Mouse (Mus musculus): Measurements from ENCODE around the gene Olfr1100.

The Olfr1100 gene

GRCm38 (mm10) chr2:86979854-86980253, at the start of gene Olfr1100:
Gene Olfr1100, minus strand, starts transcription at chr2:86979954.
- DNase-seq (ENCODE audit: low read depth), result no peak

DNA sequence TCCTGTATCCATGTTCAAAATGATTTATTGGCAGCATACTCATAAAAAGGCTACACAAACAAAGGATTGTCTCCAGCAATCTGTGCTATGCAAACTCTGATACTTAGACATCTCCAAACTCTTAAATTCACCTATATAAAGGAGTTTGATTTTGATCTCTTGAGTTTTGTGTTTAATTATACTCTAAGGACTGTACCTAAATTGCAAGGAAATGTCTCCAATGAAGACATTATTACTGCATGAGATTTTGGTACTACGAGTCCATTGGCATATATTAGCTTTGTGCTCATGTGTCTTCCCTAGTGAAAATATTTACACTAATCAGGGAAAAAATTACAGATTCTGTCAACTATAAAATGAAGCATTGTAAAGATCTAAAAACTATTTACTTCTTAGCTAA, 47.2 kb upstream of the Olfr1100 start, which contains the start of gene Olfr1104:
TSS of gene Olfr1104 (minus strand) at position 101 of the 400 bp plus-strand sequence.
- no peak for DNase-seq (ENCODE audit: low read depth)

- DNase-seq (ENCODE audit: low read depth), result no peak
These were observed 18.3 kb upstream of the Olfr1100 start, which contains the start of gene Olfr1102 for GRCm38 (mm10) chr2:86998098-86998497. Gene Olfr1102, plus strand, starts transcription at chr2:86998398.

DNA sequence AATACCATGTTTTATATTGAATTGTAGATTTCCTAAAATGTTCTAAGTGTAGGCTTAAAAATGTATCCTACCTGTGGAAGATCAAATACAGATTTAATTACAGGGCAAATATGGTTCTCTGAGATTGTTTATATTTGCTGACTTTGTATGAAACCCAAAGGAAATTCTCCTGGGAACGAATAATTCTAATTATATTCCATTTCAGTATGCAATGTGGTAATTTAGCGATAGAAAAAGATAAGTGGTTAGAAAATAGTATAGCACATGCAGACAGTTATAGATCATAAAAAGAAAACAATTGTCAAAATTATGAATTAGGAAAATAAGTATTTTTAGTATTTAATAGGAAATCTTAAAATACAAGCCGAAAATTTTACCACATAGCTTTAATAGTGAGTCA, 11.4 kb upstream of the Olfr1100 start, which contains the start of gene Olfr1101:
TSS of gene Olfr1101 (minus strand) at position 101 of the 400 bp plus-strand sequence.
- no peak for DNase-seq (ENCODE audit: low read depth)

- no peak for DNase-seq (ENCODE audit: low read depth)
These were observed 19.2 kb downstream of the Olfr1100 start, which contains the start of gene Olfr1099 for GRCm38 (mm10) chr2:86960593-86960992. Gene Olfr1099, minus strand, starts transcription at chr2:86960693.

DNA sequence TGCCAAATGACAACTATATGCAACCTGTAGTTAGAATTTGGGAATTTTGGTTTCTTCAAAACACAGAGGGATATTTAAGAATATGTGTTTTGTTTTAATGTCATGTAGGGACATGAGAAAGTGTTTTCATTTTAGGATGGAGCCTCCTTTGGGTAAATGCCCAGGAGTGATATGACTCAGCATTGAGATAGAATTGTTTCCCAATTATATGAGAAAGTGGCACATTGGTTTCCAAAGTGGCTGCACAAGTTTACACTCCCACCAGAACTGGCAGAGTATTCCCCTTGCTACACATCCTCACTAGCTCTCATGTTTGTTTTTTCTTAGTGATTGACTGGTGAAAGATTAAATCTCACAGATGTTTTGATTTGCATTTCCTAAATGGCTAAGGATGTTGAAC, 53.2 kb downstream of the Olfr1100 start:
- no peak for DNase-seq (ENCODE audit: low read depth)
